Mouse (Mus musculus): ENCODE results near the gene Uchl3. TPM values are rescaled to one million over a fixed set of nuclear protein-coding genes. Genes with fewer than 3 reads are reported as not detected.

Gene Uchl3
- 125 and 127 TPM in 2 replicates for polyA plus RNA-seq (2015; fragmentation: Nextera tagmentation; extraction: Ambion mirVana)

GRCm38 (mm10) chr14:101653581-101654525 is at the start of gene Uchl3:
Uchl3 (plus strand) TSS chr14:101653967.
- 0 out of 2 replicates have a peak, but pooled peaks cover 2% of the 10 kb centered on the region for H3K4me1 ChIP-seq
- ATAC-seq (ENCODE audit: insufficient number of reproducible peaks, insufficient read depth, low FRiP score, low TSS enrichment, low read depth) = peak; percentile 83
- 0 out of 2 replicates have a peak, but pooled peaks cover 3% of the 10 kb centered on the region for H3K36me3 ChIP-seq
- WGBS = under 1% methylated on average over 68 of the region's 81 CpGs
- H3K9ac ChIP-seq = peak within 1 kb of the TSS; percentile 89
- no peaks in the 10 kb centered on the region for H3K27me3 ChIP-seq
- 0 out of 2 replicates have a peak within 1 kb of the TSS, but pooled peaks have one; percentile 64 for H3K27ac ChIP-seq
- H3K9me3 ChIP-seq = no peaks in the 10 kb centered on the region
- peak within 1 kb of the TSS; percentile 85 for H3K4me2 ChIP-seq
- peak within 1 kb of the TSS; percentile 97 for H3K4me3 ChIP-seq

- H3K4me3 ChIP-seq = no peak overlapping the region
- H3K27ac ChIP-seq = no peak overlapping the region
- H3K4me2 ChIP-seq = no peak overlapping the region
- no peak overlapping the region for H3K9ac ChIP-seq
- H3K27me3 ChIP-seq = peaks cover 9% of the 10 kb centered on the region; the same call in 1 of the 2 replicates
- no peak for ATAC-seq (ENCODE audit: insufficient number of reproducible peaks, insufficient read depth, low FRiP score, low TSS enrichment, low read depth)
- H3K9me3 ChIP-seq = no peaks in the 10 kb centered on the region
- 75% methylated on average over 2 of the region's 2 CpGs for WGBS
- H3K4me1 ChIP-seq = no peaks in the 10 kb centered on the region; the same call in none of the 2 replicates
- H3K36me3 ChIP-seq = no peaks in the 10 kb centered on the region
Observed at GRCm38 (mm10) chr14:101605843-101606242, 47.9 kb upstream of the Uchl3 start.

- Histone ChIP-seq H3K36me3 (no peaks in the 10 kb centered on the region), H3K4me1 (no peaks in the 10 kb centered on the region; the same call in none of the 2 replicates), H3K9me3 (no peaks in the 10 kb centered on the region), H3K27ac (peak overlapping the region; percentile 78), H3K27me3 (peaks cover 9% of the 10 kb centered on the region; the same call in 1 of the 2 replicates), H3K4me2 (peak overlapping the region; percentile 99), H3K4me3 (peak overlapping the region; percentile 89), H3K9ac (peak overlapping the region; percentile 82)
- peak; percentile 16; the same call in 1 of the 2 replicates for ATAC-seq (ENCODE audit: insufficient number of reproducible peaks, insufficient read depth, low FRiP score, low TSS enrichment, low read depth)
- 0% methylated on average over 62 of the region's 62 CpGs for WGBS
Observed at GRCm38 (mm10) chr14:101607631-101608518, 45.9 kb upstream of the Uchl3 start.

GRCm38 (mm10) chr14:101608519-101609368 is 45.0 kb upstream of the Uchl3 start, which contains the start of gene Tbc1d4:
Tbc1d4 (minus strand) TSS chr14:101609191.
- Histone ChIP-seq H3K27me3 (peaks cover 9% of the 10 kb centered on the region; the same call in 1 of the 2 replicates), H3K9ac (peak within 1 kb of the TSS; percentile 82), H3K27ac (peak within 1 kb of the TSS; percentile 78), H3K4me3 (peak within 1 kb of the TSS; percentile 89), H3K4me1 (no peaks in the 10 kb centered on the region; the same call in none of the 2 replicates), H3K4me2 (peak within 1 kb of the TSS; percentile 99), H3K36me3 (no peaks in the 10 kb centered on the region), H3K9me3 (no peaks in the 10 kb centered on the region)
- under 1% methylated on average over 62 of the region's 62 CpGs for WGBS
- ATAC-seq (ENCODE audit: insufficient number of reproducible peaks, insufficient read depth, low FRiP score, low TSS enrichment, low read depth) = peak; percentile 87

- 75% methylated on average over 10 of the region's 10 CpGs for WGBS
- peaks cover 9% of the 10 kb centered on the region; the same call in 1 of the 2 replicates for H3K27me3 ChIP-seq
- no peak for ATAC-seq (ENCODE audit: insufficient number of reproducible peaks, insufficient read depth, low FRiP score, low TSS enrichment, low read depth)
Observed at GRCm38 (mm10) chr14:101610701-101611100, 43.1 kb upstream of the Uchl3 start.

DNA sequence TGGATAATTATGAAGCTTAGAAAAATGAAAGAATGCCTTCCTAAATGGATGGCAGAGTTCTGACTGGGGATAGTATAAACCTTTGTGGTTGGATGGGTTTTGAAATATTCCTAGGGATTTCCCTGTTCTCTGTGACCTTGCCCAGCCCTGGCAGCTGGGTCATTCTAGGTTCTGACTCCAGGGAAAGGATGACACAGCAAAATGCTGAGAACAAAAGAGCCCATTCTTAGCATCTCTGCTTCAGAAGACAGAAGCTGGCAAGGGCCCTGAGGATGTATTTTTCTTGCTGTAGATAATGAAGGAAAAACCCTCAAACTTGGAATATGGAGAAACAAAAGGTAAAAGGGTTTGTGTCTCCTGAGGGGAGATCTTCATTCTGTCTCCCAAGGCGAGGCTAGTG is 40.6 kb upstream of the Uchl3 start:
- no peak overlapping the region for H3K27ac ChIP-seq
- no peak for ATAC-seq (ENCODE audit: insufficient number of reproducible peaks, insufficient read depth, low FRiP score, low TSS enrichment, low read depth)
- whole genome bisulfite sequencing = 38% methylated on average over 1 of the region's 1 CpGs

More at GRCm38 (mm10) chr14:101610701-101611100, 43.1 kb upstream of the Uchl3 start:
- Histone ChIP-seq H3K27ac (no peak overlapping the region), H3K9me3 (no peaks in the 10 kb centered on the region), H3K9ac (no peak overlapping the region), H3K36me3 (no peaks in the 10 kb centered on the region), H3K4me3 (no peak overlapping the region), H3K4me2 (no peak overlapping the region), H3K4me1 (no peaks in the 10 kb centered on the region; the same call in none of the 2 replicates)

DNA sequence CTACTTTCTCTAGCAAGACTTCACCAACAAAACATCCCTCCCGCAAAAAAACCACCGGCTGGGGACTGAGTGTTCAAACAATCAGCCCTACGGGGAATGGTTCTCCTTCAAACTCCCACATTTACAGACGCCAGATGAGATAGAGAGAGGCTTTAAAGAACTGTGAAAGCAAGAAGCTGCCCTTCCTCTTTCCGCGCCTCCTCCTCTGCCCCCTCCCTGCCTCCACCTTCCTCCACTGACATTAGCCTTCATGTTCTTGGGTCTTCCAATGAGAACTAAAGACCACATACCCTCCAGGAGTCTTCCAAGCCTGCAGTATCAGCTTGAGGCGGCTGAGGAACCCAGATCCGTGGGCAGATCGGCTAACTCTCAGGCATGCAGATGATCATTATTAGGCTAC is 37.6 kb upstream of the Uchl3 start:
- no peak for ATAC-seq (ENCODE audit: insufficient number of reproducible peaks, insufficient read depth, low FRiP score, low TSS enrichment, low read depth)
- no peaks in the 10 kb centered on the region for H3K4me1 ChIP-seq
- 83% methylated on average over 9 of the region's 9 CpGs for WGBS
- H3K4me2 ChIP-seq = no peak overlapping the region
- H3K27me3 ChIP-seq = no peaks in the 10 kb centered on the region
- H3K9ac ChIP-seq = no peak overlapping the region
- H3K4me3 ChIP-seq = no peak overlapping the region
- no peaks in the 10 kb centered on the region for H3K36me3 ChIP-seq
- no peaks in the 10 kb centered on the region for H3K9me3 ChIP-seq
- H3K27ac ChIP-seq = no peak overlapping the region

More for the DNA sequence above, 40.6 kb upstream of the Uchl3 start:
- H3K36me3 ChIP-seq = no peaks in the 10 kb centered on the region
- H3K27me3 ChIP-seq = no peaks in the 10 kb centered on the region
- H3K4me2 ChIP-seq = no peak overlapping the region
- H3K4me3 ChIP-seq = no peak overlapping the region
- no peaks in the 10 kb centered on the region for H3K9me3 ChIP-seq
- H3K4me1 ChIP-seq = no peaks in the 10 kb centered on the region
- H3K9ac ChIP-seq = no peak overlapping the region

GRCm38 (mm10) chr14:101617680-101618079 is 36.1 kb upstream of the Uchl3 start:
- H3K27me3 ChIP-seq = no peaks in the 10 kb centered on the region
- no peak for ATAC-seq (ENCODE audit: insufficient number of reproducible peaks, insufficient read depth, low FRiP score, low TSS enrichment, low read depth)
- no peak overlapping the region for H3K27ac ChIP-seq
- H3K4me1 ChIP-seq = no peaks in the 10 kb centered on the region
- 89% methylated on average over 5 of the region's 5 CpGs for WGBS
- H3K9me3 ChIP-seq = no peaks in the 10 kb centered on the region
- H3K9ac ChIP-seq = no peak overlapping the region
- H3K4me2 ChIP-seq = no peak overlapping the region
- no peaks in the 10 kb centered on the region for H3K36me3 ChIP-seq
- H3K4me3 ChIP-seq = no peak overlapping the region

GRCm38 (mm10) chr14:101630548-101630947 is 23.2 kb upstream of the Uchl3 start:
- no peak for ATAC-seq (ENCODE audit: insufficient number of reproducible peaks, insufficient read depth, low FRiP score, low TSS enrichment, low read depth)
- no peak overlapping the region for H3K4me2 ChIP-seq
- H3K27me3 ChIP-seq = no peaks in the 10 kb centered on the region
- no peak overlapping the region for H3K9ac ChIP-seq
- peaks cover 24% of the 10 kb centered on the region for H3K36me3 ChIP-seq
- H3K27ac ChIP-seq = no peak overlapping the region
- 88% methylated on average over 2 of the region's 2 CpGs for WGBS
- no peaks in the 10 kb centered on the region for H3K9me3 ChIP-seq
- H3K4me3 ChIP-seq = no peak overlapping the region
- H3K4me1 ChIP-seq = no peaks in the 10 kb centered on the region

DNA sequence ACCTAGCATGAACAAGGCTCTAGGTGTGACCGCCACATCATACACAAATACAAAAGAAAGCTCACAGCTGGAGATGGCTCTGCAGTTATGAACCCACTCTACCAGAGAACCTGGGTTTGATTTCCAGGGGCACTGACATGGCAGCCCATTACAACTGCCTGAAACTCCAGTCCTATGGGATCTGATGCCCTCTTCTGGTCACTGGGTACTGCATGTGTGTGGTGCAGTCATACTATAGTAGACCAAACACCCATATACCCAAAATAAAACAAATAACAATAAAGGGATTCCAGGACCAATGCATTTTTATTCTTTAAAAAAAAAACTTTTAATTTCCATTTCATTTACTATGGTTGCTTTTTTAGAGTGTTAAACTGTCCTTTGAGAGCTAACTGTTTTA is 18.0 kb upstream of the Uchl3 start:
- Histone ChIP-seq H3K9ac (no peak overlapping the region), H3K4me1 (peaks cover 5% of the 10 kb centered on the region; the same call in 1 of the 2 replicates), H3K4me2 (no peak overlapping the region), H3K27me3 (no peaks in the 10 kb centered on the region), H3K4me3 (no peak overlapping the region), H3K36me3 (peaks cover 24% of the 10 kb centered on the region), H3K27ac (no peak overlapping the region), H3K9me3 (no peaks in the 10 kb centered on the region)
- WGBS = 90% methylated on average over 1 of the region's 1 CpGs
- no peak for ATAC-seq (ENCODE audit: insufficient number of reproducible peaks, insufficient read depth, low FRiP score, low TSS enrichment, low read depth)

All from embryonic facial prominence, embryonic 13.5 days (tissue).